Mouse (Mus musculus): ENCODE measurements at regions not wholly inside any gene's neighbourhood (a gene's known extent, or its start where the extent isn't known, plus 50 kb on each side); places are given as distances from the start of the nearest gene placed in this dataset.

GRCm38 (mm10) chr8:88449001-88449400 is 72.2 kb upstream of the Nkd1 start:
- peaks cover 59% of the 10 kb centered on the region for H3K27me3 ChIP-seq (ENCODE audit: control insufficient read depth, insufficient read depth, insufficient read length)
- H3ac ChIP-seq (ENCODE audit: control insufficient read depth, insufficient read length), result no peak overlapping the region
- TF ChIP-seq TCF12 (IDR thresholded peaks at IDR 0.05; ENCODE audit: insufficient read depth, poor library complexity, severe bottlenecking), result no peak
- TF ChIP-seq POLR2A (IDR thresholded peaks at IDR 0.05; ENCODE audit: insufficient read length, low read depth), result no peak
- no peak for TF ChIP-seq E2F4 (IDR thresholded peaks at IDR 0.05; ENCODE audit: insufficient read depth)
- no peak for TF ChIP-seq MYOG (IDR thresholded peaks at IDR 0.05; ENCODE audit: control insufficient read depth in 1 of 3, insufficient read depth in 1 of 3, insufficient read length in 2 of 3, low read depth in 2 of 3)
- no peak for TF ChIP-seq SRF (IDR thresholded peaks at IDR 0.05; ENCODE audit: control insufficient read depth, insufficient read length, low read depth)
- TF ChIP-seq TCF3 (IDR thresholded peaks at IDR 0.05; ENCODE audit: insufficient read length, low read depth), result no peak
- no peak for TF ChIP-seq CEBPB (IDR thresholded peaks at IDR 0.05; ENCODE audit: insufficient read depth, poor library complexity, severe bottlenecking)
- no peak overlapping the region for H3K4me3 ChIP-seq
- no peaks in the 10 kb centered on the region for H3K36me3 ChIP-seq (ENCODE audit: control insufficient read depth, insufficient read depth)
- no peak overlapping the region for H3K4me2 ChIP-seq (ENCODE audit: low read depth)
- H3K79me2 ChIP-seq (ENCODE audit: control insufficient read depth, insufficient read depth), result no peaks in the 10 kb centered on the region

GRCm38 (mm10) chr8:88449534-88449933 is 71.6 kb upstream of the Nkd1 start:
- no peaks in the 10 kb centered on the region for H3K79me2 ChIP-seq (ENCODE audit: control insufficient read depth, insufficient read depth)
- H3ac ChIP-seq (ENCODE audit: control insufficient read depth, insufficient read length), result no peak overlapping the region
- no peaks in the 10 kb centered on the region for H3K36me3 ChIP-seq (ENCODE audit: control insufficient read depth, insufficient read depth)
- no peak overlapping the region for H3K4me2 ChIP-seq (ENCODE audit: low read depth)
- no peak overlapping the region for H3K4me3 ChIP-seq
- TF ChIP-seq TCF3 (IDR thresholded peaks at IDR 0.05; ENCODE audit: insufficient read length, low read depth) (no peak), MAX (IDR thresholded peaks at IDR 0.05; ENCODE audit: low read depth) (no peak), REST (IDR thresholded peaks at IDR 0.05; ENCODE audit: insufficient read depth, insufficient read length) (no peak), POLR2AphosphoS2 (IDR thresholded peaks at IDR 0.05; ENCODE audit: insufficient read length, low read depth) (no peak), TCF12 (IDR thresholded peaks at IDR 0.05; ENCODE audit: insufficient read depth, poor library complexity, severe bottlenecking) (no peak), SRF (IDR thresholded peaks at IDR 0.05; ENCODE audit: control insufficient read depth, insufficient read length, low read depth) (no peak), POLR2A (IDR thresholded peaks at IDR 0.05; ENCODE audit: insufficient read length, low read depth) (no peak), MYOD1 (IDR thresholded peaks at IDR 0.05; ENCODE audit: control insufficient read depth in 1 of 3, insufficient read length in 2 of 3, low read depth in 2 of 3) (no peak), CEBPB (IDR thresholded peaks at IDR 0.05; ENCODE audit: insufficient read depth, poor library complexity, severe bottlenecking) (no peak), MYOG (IDR thresholded peaks at IDR 0.05; ENCODE audit: control insufficient read depth in 1 of 3, insufficient read depth in 1 of 3, insufficient read length in 2 of 3, low read depth in 2 of 3) (no peak), USF1 (IDR thresholded peaks at IDR 0.05; ENCODE audit: low read depth) (no peak), E2F4 (IDR thresholded peaks at IDR 0.05; ENCODE audit: insufficient read depth) (no peak)
- peaks cover 59% of the 10 kb centered on the region for H3K27me3 ChIP-seq (ENCODE audit: control insufficient read depth, insufficient read depth, insufficient read length)

- Histone ChIP-seq H3ac (ENCODE audit: control insufficient read depth, insufficient read length) (no peak overlapping the region), H3K27me3 (ENCODE audit: control insufficient read depth, insufficient read depth, insufficient read length) (peaks cover 68% of the 10 kb centered on the region), H3K36me3 (ENCODE audit: control insufficient read depth, insufficient read depth) (no peaks in the 10 kb centered on the region), H3K4me2 (ENCODE audit: low read depth) (no peak overlapping the region), H3K79me2 (ENCODE audit: control insufficient read depth, insufficient read depth) (no peaks in the 10 kb centered on the region), H3K4me3 (no peak overlapping the region)
- TF ChIP-seq MYOG (IDR thresholded peaks at IDR 0.05; ENCODE audit: control insufficient read depth in 1 of 3, insufficient read depth in 1 of 3, insufficient read length in 2 of 3, low read depth in 2 of 3), result no peak
- TF ChIP-seq TCF3 (IDR thresholded peaks at IDR 0.05; ENCODE audit: insufficient read length, low read depth), result no peak
- no peak for TF ChIP-seq TCF12 (IDR thresholded peaks at IDR 0.05; ENCODE audit: insufficient read depth, poor library complexity, severe bottlenecking)
- TF ChIP-seq REST (IDR thresholded peaks at IDR 0.05; ENCODE audit: insufficient read depth, insufficient read length), result no peak
- TF ChIP-seq SRF (IDR thresholded peaks at IDR 0.05; ENCODE audit: control insufficient read depth, insufficient read length, low read depth), result no peak
- no peak for TF ChIP-seq MYOD1 (IDR thresholded peaks at IDR 0.05; ENCODE audit: control insufficient read depth in 1 of 3, insufficient read length in 2 of 3, low read depth in 2 of 3)
- TF ChIP-seq USF1 (IDR thresholded peaks at IDR 0.05; ENCODE audit: low read depth), result no peak
- TF ChIP-seq MAX (IDR thresholded peaks at IDR 0.05; ENCODE audit: low read depth), result no peak
- TF ChIP-seq CEBPB (IDR thresholded peaks at IDR 0.05; ENCODE audit: insufficient read depth, poor library complexity, severe bottlenecking), result no peak
- no peak for TF ChIP-seq POLR2A (IDR thresholded peaks at IDR 0.05; ENCODE audit: insufficient read length, low read depth)
- TF ChIP-seq E2F4 (IDR thresholded peaks at IDR 0.05; ENCODE audit: insufficient read depth), result no peak
- no peak for TF ChIP-seq POLR2AphosphoS2 (IDR thresholded peaks at IDR 0.05; ENCODE audit: insufficient read length, low read depth)
Observed at GRCm38 (mm10) chr8:88450864-88451657, 70.1 kb upstream of the Nkd1 start.

- peaks cover 64% of the 10 kb centered on the region for H3K27me3 ChIP-seq (ENCODE audit: control insufficient read depth, insufficient read depth, insufficient read length)
- no peaks in the 10 kb centered on the region for H3K79me2 ChIP-seq (ENCODE audit: control insufficient read depth, insufficient read depth)
- no peak overlapping the region for H3K4me3 ChIP-seq
Observed at GRCm38 (mm10) chr8:88451658-88452500, 69.3 kb upstream of the Nkd1 start.

More at GRCm38 (mm10) chr8:88451658-88452500, 69.3 kb upstream of the Nkd1 start:
- no peak overlapping the region for H3ac ChIP-seq (ENCODE audit: control insufficient read depth, insufficient read length)
- no peaks in the 10 kb centered on the region for H3K36me3 ChIP-seq (ENCODE audit: control insufficient read depth, insufficient read depth)
- TF ChIP-seq USF1 (IDR thresholded peaks at IDR 0.05; ENCODE audit: low read depth) (no peak), TCF12 (IDR thresholded peaks at IDR 0.05; ENCODE audit: insufficient read depth, poor library complexity, severe bottlenecking) (no peak), POLR2AphosphoS2 (IDR thresholded peaks at IDR 0.05; ENCODE audit: insufficient read length, low read depth) (no peak)
- H3K4me2 ChIP-seq (ENCODE audit: low read depth), result no peak overlapping the region
